Mouse (Mus musculus): ENCODE results near the gene Arglu1.

Gene Arglu1

GRCm38 (mm10) chr8:8621236-8621917 lies 68.9 kb downstream of the Arglu1 start:
- no peak for DNase-seq

DNA sequence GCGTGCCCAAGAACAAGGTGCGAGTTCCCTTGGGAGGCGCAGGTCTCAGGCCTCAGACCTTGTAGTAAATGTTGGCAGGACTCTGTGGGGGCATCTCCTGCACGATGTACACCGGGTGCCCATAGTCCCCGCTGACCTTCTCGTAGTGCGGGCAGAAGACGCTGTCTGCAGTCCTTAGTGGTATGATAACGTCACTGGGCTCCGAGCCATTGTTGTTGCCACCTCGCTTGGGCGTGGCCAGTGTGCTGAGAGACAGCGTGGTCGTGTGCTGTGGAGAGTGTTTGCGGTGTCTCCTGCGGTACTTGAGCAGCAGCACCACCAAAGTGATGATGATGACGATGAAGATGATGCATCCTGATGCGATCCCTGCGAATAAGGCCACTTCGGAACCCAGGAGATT lies 69.8 kb downstream of the Arglu1 start:
- DNase-seq, result no peak

DNA sequence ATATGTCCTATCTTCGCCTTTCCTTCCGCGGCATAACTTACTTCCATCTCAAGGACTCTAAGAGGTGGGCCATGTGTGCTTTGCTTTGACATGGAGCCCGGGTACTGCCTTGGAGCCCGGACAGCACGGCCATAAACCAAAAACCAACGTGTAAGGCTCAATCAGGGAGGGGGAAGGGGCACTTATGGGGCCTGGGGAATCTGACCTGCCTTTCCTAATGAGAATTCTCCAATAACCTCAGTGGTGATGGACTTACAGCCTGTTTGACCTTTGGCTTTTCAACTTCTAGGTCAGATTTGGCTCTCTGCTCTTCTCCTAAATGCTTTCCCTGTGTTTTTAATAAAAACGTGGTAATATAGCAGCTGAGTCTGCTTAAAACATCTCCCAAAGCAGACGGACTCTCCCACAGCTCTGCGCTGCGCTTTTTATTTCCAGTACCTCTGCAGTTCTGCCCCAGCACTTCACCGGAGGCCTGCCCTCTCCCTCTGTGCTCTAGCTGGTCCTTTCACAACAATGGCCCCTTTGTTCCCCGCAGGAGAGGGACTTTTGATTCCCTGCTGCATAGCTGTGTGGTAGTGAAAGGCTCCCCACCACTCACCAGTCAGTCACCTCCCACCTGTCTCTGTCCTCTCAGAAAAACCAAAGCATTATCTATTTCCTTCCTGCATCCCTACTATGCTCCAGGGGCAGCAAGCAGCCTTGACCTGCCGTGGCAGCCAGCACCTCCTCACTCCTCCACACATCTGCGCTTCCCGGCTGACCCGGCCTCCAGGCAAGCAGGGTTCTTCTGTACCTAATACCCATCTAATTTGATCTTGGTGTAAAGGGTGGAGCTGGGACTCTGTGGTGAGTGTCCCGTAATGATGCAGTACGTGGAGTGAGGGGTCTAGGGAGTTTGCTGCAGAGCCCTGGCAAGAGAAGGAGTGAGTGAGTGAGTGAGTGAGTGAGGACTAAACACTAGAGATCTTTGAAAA lies 70.8 kb downstream of the Arglu1 start:
- no peak for DNase-seq

Measured in lung, postnatal 4 days (tissue).